8 mouse cellular contexts compared by ENCODE assay signal in genomic region chr7:80186531-80187296, GRCm38 (mm10). TPM values are rescaled to one million over a fixed set of nuclear protein-coding genes. Genes with fewer than 3 reads are reported as not detected.
DNase-seq lines count a peak whose midpoint lies in the region; ATAC-seq and TF ChIP-seq lines count a peak whose summit lies in the region.

Gene Sema4b, plus strand, starts transcription at chr7:80186841.

- peak; percentile 28 to 58; a peak in 1 of 4 replicates for ATAC-seq in hematopoietic stem cell, adult 5-6 weeks (replicated peaks in 1 of 2; ENCODE audit: insufficient read depth in 1 of 2, low FRiP score in 2 of 2, low TSS enrichment in 1 of 2, low read depth in 1 of 2, poor library complexity in 2 of 2, severe bottlenecking in 2 of 2)
- peak; percentile 50 for ATAC-seq in neutrophil, adult 5-6 weeks (ENCODE audit: extremely low read depth, insufficient number of reproducible peaks, low FRiP score, poor library complexity, severe bottlenecking)

- H3K36me3 ChIP-seq in ES-E14 (ENCODE audit: control insufficient read depth, insufficient read depth, low read length, poor library complexity, severe bottlenecking) = no peaks in the 10 kb centered on the region

- no peak for DNase-seq in ES-E14 (ENCODE audit: low read depth, low spot score)
- DNase-seq in cerebellum, adult 9-11 months = peak; percentile 86
- DNase-seq in frontal cortex, adult 2 months (ENCODE audit: extremely low spot score in 1 of 2, low spot score in 1 of 2) = peak; percentile 92 to 93
- DNase-seq in layer of hippocampus, adult 8-10 months (ENCODE audit: low spot score in 2 of 2) = peak; percentile 95
- DNase-seq in lung, adult 2 months = peak; percentile 89
- peak; percentile 97 for DNase-seq in testis, postnatal 10 days (ENCODE audit: low spot score)

- H3K4me1 ChIP-seq in ES-E14 (ENCODE audit: control insufficient read depth in 2 of 2, insufficient read depth in 2 of 2, low read length in 2 of 2, poor library complexity in 1 of 2) = peaks cover 16 to 33% of the 10 kb centered on the region in 2 experiments
- H3K4me1 ChIP-seq in lung, adult 2 months (ENCODE audit: control insufficient read depth, insufficient read depth, low read length) = peaks cover 6% of the 10 kb centered on the region

- TF ChIP-seq POLR2A in lung, adult 2 months (IDR thresholded peaks at IDR 0.05; ENCODE audit: borderline replicate concordance, extremely low read depth, low read depth, low read length) = peak; percentile 26; the same call in 1 of the 2 replicates

- H3K9ac ChIP-seq in ES-E14 (ENCODE audit: insufficient read depth, low read depth, low read length, poor library complexity, severe bottlenecking) = peak within 1 kb of the TSS; percentile 88

- no peak for TF ChIP-seq CTCF in lung, adult 2 months (IDR thresholded peaks at IDR 0.05; ENCODE audit: insufficient read depth, low read length)

- in situ Hi-C loops in ES-E14 (cut with MboI; ENCODE audit: low sequenced_read_pairs in 2 of 2, unreplicated experiment in 2 of 2) = no loop called here

- WGBS in lung, adult 2 months = 5% methylated on average over 50 of the region's 51 CpGs

- H3K9me3 ChIP-seq in ES-E14 (ENCODE audit: control insufficient read depth, insufficient read depth, low read depth, low read length) = no peaks in the 10 kb centered on the region

- peak within 1 kb of the TSS; percentile 99 for H3K27ac ChIP-seq in ES-E14 (ENCODE audit: insufficient read depth, low read depth, low read length, poor library complexity, severe bottlenecking)

- H3K4me3 ChIP-seq in ES-E14 (ENCODE audit: insufficient read depth in 1 of 2, low read depth in 1 of 2, low read length in 2 of 2, poor library complexity in 1 of 2, severe bottlenecking in 1 of 2) = peak within 1 kb of the TSS; percentile 50 to 85
- peak within 1 kb of the TSS; percentile 40 for H3K4me3 ChIP-seq in lung, adult 2 months (replicated peaks; ENCODE audit: extremely low read depth, low read depth, low read length)

TF ChIP-seq in ES-E14, 5 proteins besides CTCF, POLR2A, EP300 and RAD21:
- TF ChIP-seq HCFC1 (IDR thresholded peaks at IDR 0.05; ENCODE audit: borderline replicate concordance, insufficient read depth, low read length) = peak; percentile 14; the same call in 1 of the 2 replicates
- TF ChIP-seq ZC3H11A (IDR thresholded peaks at IDR 0.05; ENCODE audit: borderline replicate concordance, low read depth, low read length) = no peak
- no peak for TF ChIP-seq ZNF384 (IDR thresholded peaks at IDR 0.05; ENCODE audit: low read depth, low read length)

RNA-seq across cellular contexts. Expression of gene Sema4b, which starts in this region (rescaled TPM):
- 50.1 and 106 TPM in 2 replicates for total RNA-seq in ES-E14 (2012; rRNA removed)
- 15.9 and 16.9 TPM in 2 replicates for polyA plus RNA-seq in frontal cortex, adult 2 months (2012; rRNA removed)
- total RNA-seq in hematopoietic stem cell, adult 5-6 weeks (2017) = 9.2 and 11.4 TPM in 2 replicates
- 10 to 100 TPM; 22.0 to 27.7 (median 25.9) TPM for total RNA-seq in layer of hippocampus, adult 8-10 months (2022)
- 14.7 and 19.0 TPM in 2 replicates for polyA plus RNA-seq in lung, adult 2 months (2012; rRNA removed)
- 41.3 and 42.9 TPM in 2 replicates for total RNA-seq in neutrophil, adult 5-6 weeks (2017)
